13 mouse cellular contexts compared by ENCODE assay signal in the genomic region with DNA sequence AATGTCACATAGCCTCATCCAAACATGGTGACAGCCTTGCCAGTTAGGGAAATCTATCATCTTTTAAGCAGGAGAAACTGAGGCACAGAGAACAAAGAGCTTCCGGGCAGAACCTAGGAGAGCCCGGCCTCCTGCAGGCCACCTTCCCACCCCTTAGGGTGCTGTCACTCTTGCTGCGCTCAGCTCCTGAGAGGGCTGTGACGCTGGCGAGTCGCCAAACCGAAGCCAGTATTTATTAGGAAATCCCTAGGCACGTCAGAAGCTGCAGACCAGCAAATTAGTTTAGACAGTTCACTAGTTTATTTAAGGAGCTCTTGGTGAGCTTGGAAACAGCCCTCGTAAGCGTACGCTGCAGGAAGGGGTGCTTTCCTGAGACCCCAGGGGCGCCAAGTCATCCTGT.
DNase-seq lines count a peak whose midpoint lies in the region; ATAC-seq and TF ChIP-seq lines count a peak whose summit lies in the region.
"Had no signal": no experiment of that assay in that cellular context is flagged by ENCODE, and none has a peak within 500 bp of the region (broad histone marks: within the 10 kb centered on the region; RNA-seq: fewer than 3 reads in every experiment).

No protein-coding gene starts in this region.

- H3K27ac ChIP-seq in kidney, embryonic 14.5 days (ENCODE audit: low read depth, low read length) = no peak overlapping the region
- no peak overlapping the region for H3K27ac ChIP-seq in midbrain, embryonic 14.5 days (replicated peaks; ENCODE audit: low read depth, low read length)
- no peak overlapping the region for H3K27ac ChIP-seq in midbrain, embryonic 11.5 days (ENCODE audit: low read depth, low read length)
- H3K27ac ChIP-seq in lung, postnatal 0 days (ENCODE audit: low read length) = no peak overlapping the region
- H3K27ac ChIP-seq: heart, adult 2 months had no signal

- H3K4me3 ChIP-seq in kidney, embryonic 14.5 days (ENCODE audit: low read length) = no peak overlapping the region
- H3K4me3 ChIP-seq in midbrain, embryonic 14.5 days (replicated peaks; ENCODE audit: low read depth, low read length) = no peak overlapping the region
- no peak overlapping the region for H3K4me3 ChIP-seq in midbrain, embryonic 11.5 days (ENCODE audit: low read depth, low read length)
- no peak overlapping the region for H3K4me3 ChIP-seq in lung, postnatal 0 days (ENCODE audit: low read depth, low read length)
- H3K4me3 ChIP-seq: heart, adult 2 months had no signal

- no peak for DNase-seq in kidney, adult 18-20 months
- peak; percentile 67 for DNase-seq in midbrain, embryonic 14.5 days
- DNase-seq in midbrain, embryonic 11.5 days (ENCODE audit: low spot score, missing footprints) = no peak
- peak; percentile 69 for DNase-seq in brain, embryonic 14.5 days (ENCODE audit: low read depth)
- DNase-seq in lung, postnatal 0 days (ENCODE audit: low spot score) = peak; percentile 41
- no peak for DNase-seq in heart, adult 8-10 months (ENCODE audit: low spot score)
- DNase-seq: heart, adult 2 months; heart, postnatal 10 days; kidney, postnatal 36 days; thymus, postnatal 14 days had no signal

- TF ChIP-seq CTCF in brain, embryonic 14.5 days (IDR thresholded peaks at IDR 0.05; ENCODE audit: borderline replicate concordance, extremely low read depth, insufficient read depth, insufficient read length) = no peak
- TF ChIP-seq CTCF in lung, postnatal 0 days (IDR thresholded peaks at IDR 0.05) = no peak

- H3K9me3 ChIP-seq in kidney, embryonic 14.5 days (ENCODE audit: control insufficient read depth, low read length) = no peaks in the 10 kb centered on the region
- H3K9me3 ChIP-seq in midbrain, embryonic 14.5 days (ENCODE audit: control insufficient read depth, low read length) = no peaks in the 10 kb centered on the region
- no peaks in the 10 kb centered on the region for H3K9me3 ChIP-seq in midbrain, embryonic 11.5 days (ENCODE audit: control insufficient read depth, low read length)
- no peaks in the 10 kb centered on the region for H3K9me3 ChIP-seq in lung, postnatal 0 days (ENCODE audit: low read length)

- TF ChIP-seq POLR2A in brain, embryonic 14.5 days (IDR thresholded peaks at IDR 0.05; ENCODE audit: borderline replicate concordance, extremely low read depth, insufficient read depth, insufficient read length, poor library complexity, severe bottlenecking) = no peak

- 0 out of 2 replicates have a peak, but pooled peaks have one; percentile 26 for ATAC-seq in kidney, embryonic 14.5 days (ENCODE audit: low FRiP score, low TSS enrichment)
- peak; percentile 40; the same call in 1 of the 2 replicates for ATAC-seq in midbrain, embryonic 14.5 days (ENCODE audit: low FRiP score, low TSS enrichment)
- no peak for ATAC-seq in midbrain, embryonic 11.5 days (ENCODE audit: low FRiP score)
- ATAC-seq in lung, postnatal 0 days = 0 out of 2 replicates have a peak, but pooled peaks have one; percentile 17
- ATAC-seq: CD4-positive, CD25-positive, alpha-beta regulatory T cell, adult 4 months had no signal

- H3K4me1 ChIP-seq in kidney, embryonic 14.5 days (ENCODE audit: control insufficient read depth, insufficient read depth, low read length) = peaks cover 4% of the 10 kb centered on the region; the same call in 1 of the 2 replicates
- peaks cover 16% of the 10 kb centered on the region for H3K4me1 ChIP-seq in midbrain, embryonic 14.5 days (ENCODE audit: control insufficient read depth, insufficient read depth, low read length)
- H3K4me1 ChIP-seq in midbrain, embryonic 11.5 days (ENCODE audit: control insufficient read depth, insufficient read depth, low read length) = peaks cover 4% of the 10 kb centered on the region
- H3K4me1 ChIP-seq in lung, postnatal 0 days (ENCODE audit: insufficient read depth, low read depth, low read length) = no peaks in the 10 kb centered on the region

- WGBS in kidney, embryonic 14.5 days = 48% methylated on average over 12 of the region's 12 CpGs
- 29% methylated on average over 12 of the region's 12 CpGs for WGBS in midbrain, embryonic 14.5 days
- WGBS in midbrain, embryonic 11.5 days = 65% methylated on average over 12 of the region's 12 CpGs
- WGBS in lung, postnatal 0 days = 41% methylated on average over 12 of the region's 12 CpGs

- peaks cover 23% of the 10 kb centered on the region for H3K27me3 ChIP-seq in kidney, embryonic 14.5 days (ENCODE audit: control insufficient read depth, insufficient read depth, low read length)
- H3K27me3 ChIP-seq in midbrain, embryonic 14.5 days (ENCODE audit: control insufficient read depth, insufficient read depth, low read length) = peaks cover 5% of the 10 kb centered on the region
- H3K27me3 ChIP-seq in midbrain, embryonic 11.5 days (ENCODE audit: control insufficient read depth, insufficient read depth, low read length) = no peaks in the 10 kb centered on the region
- 0 out of 2 replicates have a peak, but pooled peaks cover 2% of the 10 kb centered on the region for H3K27me3 ChIP-seq in lung, postnatal 0 days (replicated peaks; ENCODE audit: insufficient read depth, low read length)

- no peak overlapping the region for H3K9ac ChIP-seq in kidney, embryonic 14.5 days (ENCODE audit: low read depth, low read length)
- no peak overlapping the region for H3K9ac ChIP-seq in midbrain, embryonic 14.5 days (replicated peaks; ENCODE audit: low read length)
- no peak overlapping the region for H3K9ac ChIP-seq in midbrain, embryonic 11.5 days (ENCODE audit: low read length)
- no peak overlapping the region for H3K9ac ChIP-seq in lung, postnatal 0 days (replicated peaks; ENCODE audit: low read depth)

- H3K4me2 ChIP-seq in kidney, embryonic 14.5 days (replicated peaks; ENCODE audit: low read depth, low read length) = no peak overlapping the region
- no peak overlapping the region for H3K4me2 ChIP-seq in midbrain, embryonic 14.5 days (ENCODE audit: low read length)
- no peak overlapping the region for H3K4me2 ChIP-seq in midbrain, embryonic 11.5 days
- no peak overlapping the region for H3K4me2 ChIP-seq in lung, postnatal 0 days (replicated peaks; ENCODE audit: low read depth, low read length)
- H3K4me2 ChIP-seq: liver, embryonic 11.5 days had no signal

- no peak for TF ChIP-seq EP300 in lung, postnatal 0 days (IDR thresholded peaks at IDR 0.05)

- no peaks in the 10 kb centered on the region for H3K36me3 ChIP-seq in kidney, embryonic 14.5 days (ENCODE audit: control insufficient read depth, insufficient read depth, low read length)
- no peaks in the 10 kb centered on the region for H3K36me3 ChIP-seq in midbrain, embryonic 14.5 days (ENCODE audit: control insufficient read depth, insufficient read depth, low read length)
- no peaks in the 10 kb centered on the region for H3K36me3 ChIP-seq in midbrain, embryonic 11.5 days (ENCODE audit: control insufficient read depth, insufficient read depth, low read length)
- H3K36me3 ChIP-seq in lung, postnatal 0 days (ENCODE audit: insufficient read depth, low read length) = no peaks in the 10 kb centered on the region

Comparison
In these comparisons a context has a peak if more than half of its experiments do, and no peak if none do; other contexts are left out.
1. DNase-seq: peak in midbrain, embryonic 14.5 days (single experiment), brain, embryonic 14.5 days (single experiment) and lung, postnatal 0 days (single experiment); none in kidney, adult 18-20 months (single experiment), midbrain, embryonic 11.5 days (single experiment) and heart, adult 8-10 months (single experiment).